Mouse (Mus musculus) liver, embryonic 14.5 days (tissue): Measurements from ENCODE around the gene Hils1. TPM values are rescaled to one million over a fixed set of nuclear protein-coding genes. Genes with fewer than 3 reads are reported as not detected.

Source experiments
- ATAC-seq: fragments of 200-750 bp; cut with Nextera tagmentation; 2 replicates; pipeline ENCODE4 v1.8.0; 2017; ENCODE audit warnings: moderate number of reproducible peaks, mild to moderate bottlenecking, moderate library complexity; ENCODE audit not compliant: insufficient read depth
- DNase-seq, 3 experiments: peaks; one replicate each; pipeline ENCODE4 v3.0.0-alpha.2; 2012 to 2013; ENCODE audit warnings: low read depth in 3 of 3, low spot score in 3 of 3
- H3K27ac ChIP-seq: fragments of 300-500 bp; sonication (generic); 2 replicates; pipeline ENCODE4 v1.5.1; 2014; ENCODE audit warnings: moderate library complexity, mild to moderate bottlenecking, control low read depth, inconsistent platforms
- H3K27me3 ChIP-seq: fragments of 300-500 bp; sonication (generic); 2 replicates; pipeline ENCODE4 v1.6.1; 2014; ENCODE audit warnings: mild to moderate bottlenecking, low read length, moderate library complexity; ENCODE audit not compliant: control insufficient read depth, insufficient read depth
- H3K36me3 ChIP-seq: fragments of 300-500 bp; sonication (generic); replicated peaks from 2 replicates; pipeline ENCODE4 v1.6.1; 2014; ENCODE audit warnings: low read depth; ENCODE audit not compliant: control insufficient read depth, insufficient read depth
- H3K4me1 ChIP-seq, 2 experiments: fragments of 200-500 bp in 1 of 2; fragments of 300-500 bp in 1 of 2; sonication (generic) in 1 of 2; replicated peaks; 2 replicates each; pipeline ENCODE4 v1.6.1; 2012 to 2014; ENCODE audit warnings: antibody characterized with exemption in 1 of 2, inconsistent platforms in 1 of 2, low read length in 1 of 2; ENCODE audit not compliant: control insufficient read depth in 2 of 2, insufficient read depth in 2 of 2
- H3K4me2 ChIP-seq: fragments of 300-500 bp; sonication (generic); 2 replicates; pipeline ENCODE4 v1.6.1; 2014; ENCODE audit warnings: low read depth, mild to moderate bottlenecking, control low read depth, moderate library complexity
- H3K4me3 ChIP-seq, 2 experiments: fragments of 200-500 bp in 1 of 2; fragments of 300-500 bp in 1 of 2; sonication (generic) in 1 of 2; 2 replicates each; pipeline ENCODE4 v1.5.1; 2012 to 2014; ENCODE audit warnings: low read depth in 2 of 2, low read length in 2 of 2, mild to moderate bottlenecking in 2 of 2, control low read depth in 1 of 2, inconsistent platforms in 1 of 2, moderate library complexity in 1 of 2; ENCODE audit not compliant: insufficient read depth in 1 of 2
- H3K9ac ChIP-seq: fragments of 300-500 bp; sonication (generic); replicated peaks from 2 replicates; pipeline ENCODE4 v1.6.1; 2014; ENCODE audit warnings: mild to moderate bottlenecking, control low read depth, moderate library complexity
- H3K9me3 ChIP-seq: fragments of 300-500 bp; sonication (generic); 2 replicates; pipeline ENCODE4 v1.6.1; 2016; ENCODE audit warnings: low read length, mixed read lengths; ENCODE audit not compliant: control insufficient read depth
- CTCF ChIP-seq: IDR thresholded peaks from 2 replicates; pipeline ENCODE4 v1.5.1; 2016; ENCODE audit warnings: antibody characterized with exemption, low read depth, control low read depth
- EP300 ChIP-seq: IDR thresholded peaks from 2 replicates; pipeline ENCODE4 v1.6.1; 2016; ENCODE audit warnings: antibody characterized with exemption, low read depth
- WGBS: fragments of 180-500 bp; shearing (Covaris S2); extraction: QIAGEN DNeasy Blood & Tissue Kit; methylation state at CpG from one replicate; pipeline ENCODE4 v1.1.7; 2014; ENCODE audit not compliant: insufficient replicate concordance; 5-methylcytosine and 5-hydroxymethylcytosine counted together
- polyA plus RNA-seq, 2 experiments: library from polyadenylated mRNA; depleted of rRNA in 1 of 2; stranded (reverse) in 1 of 2; unstranded in 1 of 2; fragments of >200 nt; fragmentation: Nextera tagmentation in 1 of 2; extraction: Ambion mirVana in 1 of 2; gene quantifications; 2 replicates each; pipeline versions ENCODE4 v1.2.1 to v1.2.3; 2012 to 2014

The Hils1 gene
- polyA plus RNA-seq, 2 experiments: not detected

DNA sequence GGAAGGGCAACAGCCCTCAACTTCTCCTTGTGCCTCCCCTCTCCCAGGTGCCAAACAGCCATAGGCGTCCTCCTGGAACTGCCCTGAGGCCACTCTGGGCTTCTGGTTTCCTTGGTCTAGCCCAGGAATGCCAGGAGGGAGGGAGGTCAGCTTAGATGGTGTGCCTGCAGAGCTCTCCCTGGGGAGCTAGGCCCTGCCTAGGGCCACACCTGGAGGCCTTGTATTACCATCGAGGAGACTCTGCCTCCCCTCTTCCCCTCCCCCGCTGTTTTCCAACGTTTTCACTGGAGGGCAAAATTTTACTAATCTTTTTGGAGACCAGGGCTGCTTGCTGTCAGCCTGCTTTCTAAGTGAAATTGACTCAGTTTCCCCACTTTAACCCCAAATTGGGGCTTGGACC is 38.6 kb downstream of the Hils1 start:
- Histone ChIP-seq H3K27ac (0 out of 2 replicates have a peak overlapping the region, but pooled peaks have one; percentile 26), H3K4me3 (peak overlapping the region in 1 of 2 experiments; percentile 52; a peak in 1 of 4 replicates), H3K9me3 (no peaks in the 10 kb centered on the region), H3K27me3 (peaks cover 3% of the 10 kb centered on the region; the same call in 1 of the 2 replicates), H3K4me1 (peaks cover 29 to 30% of the 10 kb centered on the region in 2 experiments), H3K36me3 (peaks cover 24% of the 10 kb centered on the region), H3K9ac (peak overlapping the region; percentile 7; the same call in 1 of the 2 replicates), H3K4me2 (peak overlapping the region; percentile 73)
- DNase-seq: no peak
- WGBS: 35% methylated on average over 4 of the region's 4 CpGs
- TF ChIP-seq EP300 (no peak), CTCF (no peak)
- no peak for ATAC-seq

DNA sequence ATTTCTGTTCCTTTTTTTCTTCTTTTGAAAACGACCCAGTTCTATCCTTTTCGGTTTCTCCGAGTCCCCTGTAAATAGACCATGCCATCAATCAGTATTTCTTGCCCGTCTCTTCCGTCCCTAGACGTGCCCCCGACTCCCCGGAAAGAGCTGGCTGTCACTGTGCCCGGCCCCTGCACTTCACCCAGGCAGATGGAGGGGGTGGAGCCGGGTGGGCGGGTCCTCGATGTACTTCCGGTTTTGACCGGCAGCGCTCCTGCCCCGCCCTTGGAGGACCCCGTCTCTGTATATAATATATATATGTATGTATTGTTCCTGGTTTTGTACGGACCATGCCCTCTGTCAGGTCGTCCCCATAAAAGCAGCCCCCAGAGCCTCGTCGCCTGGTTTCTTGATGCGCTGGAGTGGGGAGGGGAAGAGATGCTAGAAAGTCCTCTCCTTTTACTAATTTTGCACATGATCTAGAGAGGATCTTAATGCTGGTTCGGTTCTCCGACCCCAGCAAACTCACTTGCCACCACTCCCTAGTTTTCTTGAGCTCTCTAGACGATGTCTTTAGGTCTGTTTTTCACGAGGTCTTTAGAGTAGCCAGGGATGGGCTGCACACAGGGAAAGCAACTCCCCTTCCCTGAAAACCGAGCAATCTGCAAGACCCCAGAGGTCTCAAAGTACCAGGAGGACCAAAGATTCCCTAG is 39.3 kb downstream of the Hils1 start:
- Histone ChIP-seq H3K9me3 (no peaks in the 10 kb centered on the region), H3K4me1 (peaks cover 28 to 32% of the 10 kb centered on the region in 2 experiments), H3K4me2 (peak overlapping the region; percentile 73), H3K27ac (peak overlapping the region; percentile 60), H3K27me3 (peaks cover 3% of the 10 kb centered on the region; the same call in 1 of the 2 replicates), H3K4me3 (peak overlapping the region; percentile 52 to 68), H3K9ac (peak overlapping the region; percentile 44), H3K36me3 (peaks cover 19% of the 10 kb centered on the region)
- TF ChIP-seq CTCF: peak; percentile 26; the same call in 1 of the 2 replicates
- no peak for TF ChIP-seq EP300
- DNase-seq (peak in 1 of 3 experiments; percentile 63), ATAC-seq (peak; percentile 47)
- 2% methylated on average over 27 of the region's 27 CpGs for WGBS

DNA sequence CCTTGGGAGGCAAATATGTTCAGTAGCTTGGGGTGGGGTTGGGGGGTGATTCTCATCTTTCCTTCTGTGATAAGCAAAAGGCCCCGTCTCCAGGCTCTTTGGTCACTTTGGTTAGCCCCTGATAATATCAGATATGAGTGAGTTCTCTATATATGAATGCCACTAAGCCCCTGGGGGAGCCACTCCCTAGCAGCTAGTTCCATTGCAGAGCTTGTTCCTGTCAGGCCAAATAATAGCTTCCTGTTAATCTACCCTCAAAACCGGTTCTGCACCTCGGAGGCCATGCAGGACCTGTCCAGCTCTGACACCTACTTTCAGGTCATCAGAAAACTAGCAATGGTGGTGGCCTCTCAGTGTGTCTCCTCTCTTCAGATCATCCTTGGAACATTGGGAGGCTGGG is 40.0 kb downstream of the Hils1 start:
- Histone ChIP-seq H3K9me3 (no peaks in the 10 kb centered on the region), H3K4me3 (no peak overlapping the region), H3K27me3 (peaks cover 3% of the 10 kb centered on the region; the same call in 1 of the 2 replicates), H3K36me3 (peaks cover 12% of the 10 kb centered on the region), H3K4me1 (peaks cover 28 to 39% of the 10 kb centered on the region in 2 experiments), H3K4me2 (peak overlapping the region; percentile 73), H3K9ac (no peak overlapping the region; the same call in 1 of the 2 replicates), H3K27ac (peak overlapping the region; percentile 60)
- TF ChIP-seq EP300 (no peak), CTCF (no peak)
- no peak for ATAC-seq
- no peak for DNase-seq
- 11% methylated on average over 3 of the region's 3 CpGs for WGBS

DNA sequence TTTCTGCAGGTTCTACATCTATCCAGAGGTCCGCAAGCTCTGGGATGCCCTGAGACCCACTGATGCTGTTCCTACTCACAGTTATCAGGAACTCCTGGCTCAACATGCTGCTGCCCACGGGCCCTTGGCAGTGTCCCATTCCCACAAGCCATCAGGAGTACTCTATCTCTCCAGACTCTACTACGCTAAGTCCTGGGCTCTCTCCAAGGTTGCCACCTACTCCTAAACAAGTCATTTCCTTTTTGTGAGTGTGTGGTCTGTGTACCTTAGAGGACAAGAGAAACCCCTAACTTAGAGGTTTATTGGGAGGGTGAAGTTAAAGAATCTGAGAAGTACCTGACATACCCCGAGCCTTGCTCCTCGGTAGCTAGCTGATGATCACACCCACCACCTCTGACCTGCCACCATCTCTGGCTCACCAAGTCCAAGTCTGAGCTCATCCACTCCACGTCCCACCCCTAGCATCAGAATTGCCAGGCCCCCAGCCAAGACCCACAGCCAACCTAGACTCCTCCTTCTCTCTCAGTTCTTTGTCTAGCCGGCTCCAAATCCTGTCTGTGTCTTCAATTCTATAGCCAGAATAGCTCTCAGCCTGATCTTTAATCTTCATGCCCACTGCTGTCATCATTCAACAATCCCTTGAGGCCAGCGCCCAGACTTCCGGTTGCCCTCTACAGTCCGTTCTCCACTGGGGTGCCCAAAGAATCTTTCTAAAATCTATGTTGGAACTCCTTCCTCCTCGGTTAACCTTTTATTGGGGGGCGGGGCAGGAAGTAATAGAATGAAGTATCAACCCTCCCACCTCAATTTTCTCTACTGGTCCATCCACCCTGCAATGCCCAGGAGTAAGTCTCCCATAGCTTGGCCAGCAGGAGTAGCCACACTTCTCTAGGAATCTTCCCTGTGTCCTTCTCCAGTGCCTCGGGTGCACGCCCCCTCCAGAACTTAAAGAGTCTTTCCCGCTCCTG is 41.6 kb downstream of the Hils1 start:
- H3K9ac ChIP-seq: peak overlapping the region; percentile 100
- DNase-seq (no peak), ATAC-seq (no peak)
- H3K27me3 ChIP-seq: peaks cover 3% of the 10 kb centered on the region; the same call in 1 of the 2 replicates
- no peak for TF ChIP-seq CTCF
- no peak for TF ChIP-seq EP300
- WGBS: 29% methylated on average over 15 of the region's 15 CpGs
- H3K9me3 ChIP-seq: no peaks in the 10 kb centered on the region
- peak overlapping the region; percentile 95 to 99 for H3K4me3 ChIP-seq
- H3K4me2 ChIP-seq: peak overlapping the region; percentile 97
- H3K4me1 ChIP-seq: peaks cover 40 to 52% of the 10 kb centered on the region in 2 experiments
- H3K36me3 ChIP-seq: peaks cover 9% of the 10 kb centered on the region
- H3K27ac ChIP-seq: peak overlapping the region; percentile 99

DNA sequence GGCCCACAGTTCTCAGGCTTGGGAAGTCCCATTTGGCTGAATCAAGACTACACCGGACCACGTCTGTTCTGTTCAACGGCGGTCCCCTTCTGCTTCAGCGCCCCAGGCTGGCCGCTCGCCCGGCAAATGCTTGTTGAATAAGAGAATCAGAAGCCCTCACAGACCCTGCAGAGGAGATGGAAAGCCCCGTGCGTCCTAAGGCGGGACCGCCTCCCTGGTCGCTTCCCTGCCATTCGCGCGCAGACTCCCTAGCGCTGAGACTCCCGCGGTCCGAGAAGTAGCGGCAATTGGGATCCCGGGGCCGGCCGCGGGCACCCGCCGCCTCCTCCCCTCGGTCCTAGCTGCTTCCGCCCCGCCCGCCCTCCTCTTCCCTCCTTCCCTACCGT is 42.2 kb downstream of the Hils1 start, which contains the start of gene Samd14:
Gene Samd14, plus strand, starts transcription at position 251 of the 386 bp plus-strand sequence.
- H3K9ac ChIP-seq: peak within 1 kb of the TSS; percentile 100
- peak within 1 kb of the TSS; percentile 99 for H3K27ac ChIP-seq
- under 1% methylated on average over 31 of the region's 32 CpGs for WGBS
- peaks cover 16% of the 10 kb centered on the region for H3K36me3 ChIP-seq
- peaks cover 3% of the 10 kb centered on the region; the same call in 1 of the 2 replicates for H3K27me3 ChIP-seq
- peaks cover 47 to 59% of the 10 kb centered on the region in 2 experiments for H3K4me1 ChIP-seq
- DNase-seq: no peak
- no peak for TF ChIP-seq CTCF
- peak within 1 kb of the TSS; percentile 97 for H3K4me2 ChIP-seq
- ATAC-seq: peak; percentile 27
- no peaks in the 10 kb centered on the region for H3K9me3 ChIP-seq
- peak within 1 kb of the TSS; percentile 95 to 99 for H3K4me3 ChIP-seq
